Mouse (Mus musculus) left cerebral cortex, adult 2 months (tissue): ENCODE measurements around the gene Elf4. TPM values are rescaled to one million over a fixed set of nuclear protein-coding genes. Genes with fewer than 3 reads are reported as not detected.

Source experiments
- DNase-seq, 2 experiments: peaks; one replicate each; pipeline ENCODE4 v3.0.0; 2021 to 2022; ENCODE audit warnings: low spot score in 2 of 2, mixed read lengths in 1 of 2; ENCODE audit errors: extremely low spot score in 1 of 2
- H3K27ac ChIP-seq: fragments of 200-600 bp; 2 replicates; pipeline ENCODE4 v1.8.1; 2022
- H3K4me3 ChIP-seq: fragments of 200-600 bp; 2 replicates; pipeline ENCODE4 v1.8.1; 2022
- CTCF ChIP-seq: fragments of 200-600 bp; IDR thresholded peaks from 2 replicates; pipeline ENCODE4 v1.8.1; 2022; ENCODE audit warnings: antibody characterized with exemption, mild to moderate bottlenecking, moderate library complexity
- intact Hi-C: fragments of 180-260 bp; cut with DNase I; formaldehyde crosslinking; loops from one replicate; pipeline ENCODE4 v1.15.1; 2025
- total RNA-seq, 2 experiments: library from RNA; stranded (reverse); gene quantifications; 2 replicates each; pipeline ENCODE4 v1.2.3; 2021

Gene Elf4
- total RNA-seq, 2 experiments from 2014 or later = 0.63 to 0.84 TPM

DNA sequence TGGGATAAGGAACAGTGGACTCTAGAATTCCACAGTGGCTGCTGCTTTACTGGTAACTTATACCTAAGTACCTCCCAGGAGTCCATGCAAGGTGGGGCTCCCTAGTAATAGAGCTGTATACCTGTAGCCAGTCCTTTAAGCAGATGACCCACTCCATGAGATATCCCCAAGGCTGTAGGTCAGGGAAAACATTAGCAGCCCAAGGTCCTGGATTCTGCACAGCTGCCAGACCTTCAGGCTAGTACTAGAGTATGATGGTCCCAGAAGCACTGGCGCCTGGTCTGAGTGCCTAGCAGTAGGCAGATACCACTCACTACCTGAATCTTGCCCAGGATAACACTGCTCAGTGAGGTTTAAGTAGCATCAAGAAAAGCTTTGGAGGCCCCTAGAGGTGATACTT lies 28.7 kb downstream of the Elf4 start:
- intact Hi-C loops = no loop called here
- DNase-seq = no peak
- no peak for TF ChIP-seq CTCF
- H3K27ac ChIP-seq = no peak overlapping the region
- no peak overlapping the region for H3K4me3 ChIP-seq

- no peak for DNase-seq
- H3K27ac ChIP-seq = no peak overlapping the region
- TF ChIP-seq CTCF = no peak
- intact Hi-C loops = no loop called here
- H3K4me3 ChIP-seq = no peak overlapping the region
Measured at GRCm38 (mm10) chrX:48433527-48433899, 29.4 kb downstream of the Elf4 start.

- no peak for TF ChIP-seq CTCF
- intact Hi-C loops = no loop called here
Measured at GRCm38 (mm10) chrX:48432599-48433526, 30.1 kb downstream of the Elf4 start.

GRCm38 (mm10) chrX:48429538-48429937 lies 33.4 kb downstream of the Elf4 start:
- Histone ChIP-seq H3K4me3 (no peak overlapping the region), H3K27ac (no peak overlapping the region)
- no peak; the same call in 1 of the 2 replicates for TF ChIP-seq CTCF
- intact Hi-C loops = no loop called here
- no peak for DNase-seq

More at GRCm38 (mm10) chrX:48432599-48433526, 30.1 kb downstream of the Elf4 start:
- Histone ChIP-seq H3K4me3 (no peak overlapping the region), H3K27ac (no peak overlapping the region)
- no peak for DNase-seq

DNA sequence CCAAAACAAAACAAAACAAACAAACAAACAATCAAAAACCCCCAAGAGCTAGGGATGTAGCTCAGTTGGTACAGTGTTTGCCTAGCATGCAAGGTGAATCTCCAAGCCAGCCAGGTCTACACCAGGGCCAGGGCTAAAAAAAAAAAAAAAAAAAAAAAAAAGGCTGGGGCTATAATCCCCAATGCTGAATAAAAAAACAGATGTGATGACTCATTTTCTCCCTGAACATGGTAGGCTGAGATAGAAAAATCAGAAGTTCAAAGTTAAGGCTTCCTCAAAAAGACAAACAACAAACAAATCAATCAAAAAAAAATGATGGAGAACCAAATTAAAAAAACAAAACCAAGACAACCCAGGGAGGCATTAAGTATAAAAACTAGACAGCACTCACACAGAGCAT lies 33.8 kb downstream of the Elf4 start:
- intact Hi-C loops = no loop called here
- no peak for DNase-seq
- no peak overlapping the region for H3K4me3 ChIP-seq
- no peak overlapping the region for H3K27ac ChIP-seq
- TF ChIP-seq CTCF = no peak

DNA sequence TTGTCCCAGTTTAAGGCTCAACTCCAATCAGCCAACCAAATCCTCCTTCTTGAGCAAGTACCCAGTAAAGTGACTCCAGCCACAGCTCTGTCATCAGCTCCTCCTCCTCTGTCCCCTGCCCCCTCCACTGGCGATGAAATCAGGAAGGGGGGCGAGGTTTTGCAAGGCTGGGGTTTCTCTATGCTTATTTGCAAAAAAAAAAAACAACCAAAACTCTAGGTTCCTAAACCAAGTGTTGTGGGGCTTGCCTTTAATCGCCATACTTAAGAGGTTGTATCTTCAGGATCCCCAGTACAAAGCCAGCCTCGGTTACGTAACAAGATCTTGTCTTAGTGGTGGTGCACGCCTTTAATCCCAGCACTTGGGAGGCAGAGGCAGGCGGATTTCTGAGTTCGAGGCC lies 34.3 kb downstream of the Elf4 start:
- intact Hi-C loops = no loop called here
- no peak overlapping the region for H3K4me3 ChIP-seq
- TF ChIP-seq CTCF = no peak

GRCm38 (mm10) chrX:48428241-48428640 lies 34.7 kb downstream of the Elf4 start:
- no peak for TF ChIP-seq CTCF
- no peak overlapping the region for H3K27ac ChIP-seq
- DNase-seq = no peak
- intact Hi-C loops = no loop called here
- H3K4me3 ChIP-seq = no peak overlapping the region

More for the DNA sequence above, 34.3 kb downstream of the Elf4 start:
- H3K27ac ChIP-seq = no peak overlapping the region
- no peak for DNase-seq

DNA sequence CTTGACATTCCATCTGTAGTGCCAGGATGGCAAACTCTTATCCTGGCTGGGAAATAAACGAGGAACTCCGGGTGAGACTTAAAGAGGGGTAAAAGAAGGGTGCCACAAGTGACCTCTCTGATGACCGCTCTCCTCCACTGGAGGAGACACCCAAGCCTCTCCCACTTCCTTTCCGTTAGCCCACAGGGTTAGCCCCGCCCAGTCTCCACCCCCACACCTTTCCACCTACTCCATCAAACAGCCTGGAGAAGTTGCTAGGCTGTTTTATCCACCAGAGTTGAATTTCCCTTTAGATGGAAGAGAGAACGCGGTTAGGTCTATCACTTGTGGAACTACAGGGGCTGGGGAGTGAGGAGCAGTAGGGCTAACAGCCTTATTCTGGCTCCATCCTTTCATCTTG lies 37.7 kb downstream of the Elf4 start:
- no peak for TF ChIP-seq CTCF
- intact Hi-C loops = no loop called here
- no peak for DNase-seq
- Histone ChIP-seq H3K4me3 (no peak overlapping the region), H3K27ac (no peak overlapping the region)

- no peak for TF ChIP-seq CTCF
- Histone ChIP-seq H3K27ac (no peak overlapping the region), H3K4me3 (no peak overlapping the region)
- intact Hi-C loops = no loop called here
- no peak for DNase-seq
Measured at GRCm38 (mm10) chrX:48424583-48424982, 38.3 kb downstream of the Elf4 start.

GRCm38 (mm10) chrX:48423671-48424070 lies 39.3 kb downstream of the Elf4 start:
- Histone ChIP-seq H3K27ac (no peak overlapping the region), H3K4me3 (no peak overlapping the region)
- no peak for TF ChIP-seq CTCF
- DNase-seq = no peak
- intact Hi-C loops = loop anchor here (2.0 kb wide), 2 partner anchors 39 to 109 kb away; partner anchors contain the start of gene Elf4

GRCm38 (mm10) chrX:48422986-48423385 lies 39.9 kb downstream of the Elf4 start:
- peak; percentile 88 for TF ChIP-seq CTCF
- DNase-seq = peak; percentile 41 to 62
- intact Hi-C loops = loop anchor here (2.0 kb wide), 2 partner anchors 40 to 110 kb away; partner anchors contain the start of gene Elf4

DNA sequence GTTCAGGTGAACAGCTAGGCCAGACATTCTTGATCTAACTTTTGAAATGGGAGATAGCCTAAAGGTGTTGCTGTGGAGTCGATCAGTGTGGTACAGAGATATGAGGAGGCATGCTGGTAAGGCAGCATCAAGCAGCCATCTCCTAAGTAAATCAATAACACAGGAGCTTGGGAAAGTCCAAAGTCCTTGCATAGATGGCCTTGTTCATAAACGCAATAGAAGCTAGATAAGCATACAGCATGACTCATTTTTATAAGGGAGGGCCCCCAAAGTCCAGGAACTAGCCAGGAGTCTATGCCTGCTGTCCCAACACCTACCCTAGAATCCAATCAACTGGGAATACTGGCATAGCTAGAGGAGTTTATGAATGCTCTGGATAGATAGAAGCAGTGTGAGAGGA lies 44.5 kb downstream of the Elf4 start:
- intact Hi-C loops = no loop called here
- no peak for TF ChIP-seq CTCF

More at GRCm38 (mm10) chrX:48422986-48423385, 39.9 kb downstream of the Elf4 start:
- H3K27ac ChIP-seq = no peak overlapping the region
- no peak overlapping the region for H3K4me3 ChIP-seq

GRCm38 (mm10) chrX:48414291-48414690 lies 48.6 kb downstream of the Elf4 start:
- no peak for DNase-seq
- Histone ChIP-seq H3K27ac (no peak overlapping the region), H3K4me3 (no peak overlapping the region)
- intact Hi-C loops = no loop called here
- TF ChIP-seq CTCF = no peak

More for the DNA sequence above, 44.5 kb downstream of the Elf4 start:
- Histone ChIP-seq H3K4me3 (no peak overlapping the region), H3K27ac (no peak overlapping the region)
- DNase-seq = no peak
